Mouse (Mus musculus) thymus, adult 2 months (tissue): ENCODE results near the gene Smg6.

Source experiments
- CTCF ChIP-seq: fragments of 200-500 bp; IDR thresholded peaks from 2 replicates; pipeline ENCODE4 v1.5.1; 2012; ENCODE audit warnings: mild to moderate bottlenecking, control low read depth, low read length, moderate library complexity, borderline replicate concordance; ENCODE audit not compliant: control insufficient read depth, poor library complexity, insufficient read depth; ENCODE audit errors: extremely low read depth
- POLR2A ChIP-seq: fragments of 200-500 bp; IDR thresholded peaks from 2 replicates; pipeline ENCODE4 v1.6.1; 2012; ENCODE audit warnings: mild to moderate bottlenecking, low read length, control low read depth, moderate library complexity; ENCODE audit not compliant: control insufficient read depth, poor library complexity, insufficient read depth; ENCODE audit errors: extremely low read depth

DNA sequence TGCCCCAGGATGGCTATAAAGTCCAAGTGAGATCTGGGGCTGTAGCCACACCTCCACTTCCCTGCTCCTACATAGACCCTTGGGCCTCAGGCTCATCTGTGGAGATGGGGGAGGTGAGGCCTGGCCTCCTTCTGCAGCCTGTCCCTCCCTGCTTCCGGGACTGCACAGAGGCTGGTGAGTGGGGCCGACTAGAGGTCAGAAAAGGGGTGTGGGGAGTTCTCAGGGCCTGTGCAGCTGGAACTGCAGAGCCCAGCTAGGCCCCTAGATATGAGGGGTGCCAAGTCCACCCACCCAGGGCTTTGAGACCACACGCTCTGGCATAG is 222.2 kb downstream of the Smg6 start:
- TF ChIP-seq POLR2A = no peak
- TF ChIP-seq CTCF = no peak
